Mouse (Mus musculus) MEL (cell line): ENCODE data around the gene Tcl1b4.

Experiments used
- CTCF ChIP-seq, 3 experiments: IDR thresholded peaks in 2 of 3; conservative IDR thresholded peaks in 1 of 3; 2 replicates each; pipeline ENCODE4 v1.5.1; 2011 to 2012; ENCODE audit warnings: low read length in 3 of 3, low read depth in 2 of 3, mild to moderate bottlenecking in 2 of 3, improper control_type of control experiment in 1 of 3, inconsistent platforms in 1 of 3, mixed read lengths in 1 of 3, moderate library complexity in 1 of 3; ENCODE audit not compliant: control insufficient read depth in 1 of 3, insufficient read depth in 1 of 3, poor library complexity in 1 of 3, severe bottlenecking in 1 of 3
- EP300 ChIP-seq, 2 experiments: IDR thresholded peaks; 2 replicates each; pipeline ENCODE4 v1.6.1; 2011; ENCODE audit warnings: improper control_type of control experiment in 2 of 2, low read length in 2 of 2, low read depth in 1 of 2, mild to moderate bottlenecking in 1 of 2
- KAT2A ChIP-seq: conservative IDR thresholded peaks from 2 replicates; pipeline ENCODE4 v1.6.1; 2012; ENCODE audit warnings: low read depth, low read length, improper control_type of control experiment, inconsistent platforms
- MAFK ChIP-seq: IDR thresholded peaks from 2 replicates; pipeline ENCODE4 v1.6.1; 2011; ENCODE audit warnings: low read depth, mild to moderate bottlenecking, low read length, improper control_type of control experiment, borderline replicate concordance
- MAX ChIP-seq: IDR thresholded peaks from 2 replicates; pipeline ENCODE4 v1.6.1; 2011; ENCODE audit warnings: low read length, improper control_type of control experiment
- NRF1 ChIP-seq: IDR thresholded peaks from 2 replicates; pipeline ENCODE4 v1.6.1; 2014; ENCODE audit warnings: low read depth, mild to moderate bottlenecking, inconsistent platforms, low read length, improper control_type of control experiment, moderate library complexity; ENCODE audit not compliant: poor library complexity, insufficient read depth, severe bottlenecking
- RCOR1 ChIP-seq: IDR thresholded peaks from 2 replicates; pipeline ENCODE4 v1.6.1; 2012; ENCODE audit warnings: low read depth, mild to moderate bottlenecking, inconsistent platforms, low read length, improper control_type of control experiment
- TCF12 ChIP-seq: IDR thresholded peaks from 2 replicates; pipeline ENCODE4 v1.6.1; 2014; ENCODE audit warnings: low read depth, mild to moderate bottlenecking, inconsistent platforms, low read length, improper control_type of control experiment, moderate library complexity

DNA sequence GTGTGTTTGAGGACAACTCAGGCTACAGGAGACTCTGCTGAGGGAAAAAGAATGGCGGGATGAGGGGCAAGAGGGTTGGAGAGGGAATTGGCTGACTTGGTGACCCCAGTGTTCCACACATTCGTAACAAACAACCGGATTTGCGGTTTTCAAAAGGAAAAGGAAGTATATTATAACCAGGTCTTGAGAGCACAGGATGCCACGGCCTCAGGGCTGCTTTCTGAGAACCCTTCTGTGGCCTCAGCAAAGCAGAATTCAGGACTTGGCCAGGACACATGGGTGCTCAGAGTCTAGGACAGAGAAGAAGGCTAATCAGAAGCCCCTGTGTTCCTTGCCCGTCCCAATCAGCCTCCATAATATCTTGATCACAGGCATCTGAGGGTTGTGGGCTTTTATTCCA is 42.9 kb upstream of the Tcl1b4 start:
- TF ChIP-seq EP300 (IDR thresholded peaks at IDR 0.05; ENCODE audit: low read depth in 1 of 2, low read length in 2 of 2) (no peak), RCOR1 (no peak), KAT2A (no peak), TCF12 (no peak), MAFK (no peak), CTCF (IDR thresholded peaks at IDR 0.05 in 2 of 3, conservative IDR thresholded peaks at IDR 0.05 in 1 of 3; ENCODE audit: control insufficient read depth in 1 of 3, insufficient read depth in 1 of 3, low read depth in 2 of 3, low read length in 3 of 3, poor library complexity in 1 of 3, severe bottlenecking in 1 of 3) (no peak), NRF1 (no peak), MAX (no peak)
